Mouse (Mus musculus): ENCODE data around the gene Ing4. TPM values are rescaled to one million over a fixed set of nuclear protein-coding genes. Genes with fewer than 3 reads are reported as not detected.
A peak's percentile ranks its signal among the peaks of the same experiment; 100 is the strongest.

Gene Ing4
- total and polyA plus RNA-seq, 2 experiments from 2014 or later, result 78.3 to 97.6 TPM

- Histone ChIP-seq H3K36me3 (ENCODE audit: insufficient read depth, low read length) (no peaks in the 10 kb centered on the region), H3K4me1 (ENCODE audit: insufficient read depth, low read length) (no peaks in the 10 kb centered on the region), H3K4me2 (ENCODE audit: low read depth, low read length) (0 out of 2 replicates have a peak overlapping the region, but pooled peaks have one; percentile 6), H3K4me3 (ENCODE audit: low read length) (no peak overlapping the region), H3K9me3 (ENCODE audit: low read length) (no peaks in the 10 kb centered on the region), H3K27ac (peak overlapping the region; percentile 85), H3K9ac (replicated peaks; ENCODE audit: low read length) (no peak overlapping the region), H3K27me3 (ENCODE audit: insufficient read depth, low read length) (no peaks in the 10 kb centered on the region)
- no peak for TF ChIP-seq CTCF (IDR thresholded peaks at IDR 0.05; ENCODE audit: low read depth)
- DNase-seq (ENCODE audit: low spot score), result peak; percentile 90
- peak; percentile 87 for ATAC-seq
- WGBS, result 7% methylated on average over 2 of the region's 2 CpGs
These were observed 32.3 kb downstream of the Ing4 start for GRCm38 (mm10) chr6:125071896-125072279.

- H3K4me1 ChIP-seq (ENCODE audit: insufficient read depth, low read length), result no peaks in the 10 kb centered on the region
- H3K4me3 ChIP-seq (ENCODE audit: low read length), result no peak overlapping the region
- H3K36me3 ChIP-seq (ENCODE audit: insufficient read depth, low read length), result no peaks in the 10 kb centered on the region
- no peaks in the 10 kb centered on the region for H3K27me3 ChIP-seq (ENCODE audit: insufficient read depth, low read length)
- H3K27ac ChIP-seq, result no peak overlapping the region
- WGBS, result 71% methylated on average over 8 of the region's 8 CpGs
- H3K9me3 ChIP-seq (ENCODE audit: low read length), result no peaks in the 10 kb centered on the region
- no peak for TF ChIP-seq CTCF (IDR thresholded peaks at IDR 0.05; ENCODE audit: low read depth)
- DNase-seq (ENCODE audit: low spot score) (no peak), ATAC-seq (no peak)
- H3K9ac ChIP-seq (replicated peaks; ENCODE audit: low read length), result no peak overlapping the region
- no peak overlapping the region for H3K4me2 ChIP-seq (ENCODE audit: low read depth, low read length)
These were observed 34.3 kb downstream of the Ing4 start for GRCm38 (mm10) chr6:125073825-125074224.

- Histone ChIP-seq H3K9me3 (ENCODE audit: low read length) (no peaks in the 10 kb centered on the region), H3K27ac (peak overlapping the region; percentile 90), H3K9ac (replicated peaks; ENCODE audit: low read length) (peak overlapping the region; percentile 56), H3K36me3 (ENCODE audit: insufficient read depth, low read length) (no peaks in the 10 kb centered on the region), H3K4me2 (ENCODE audit: low read depth, low read length) (peak overlapping the region; percentile 68), H3K4me1 (ENCODE audit: insufficient read depth, low read length) (no peaks in the 10 kb centered on the region), H3K27me3 (ENCODE audit: insufficient read depth, low read length) (no peaks in the 10 kb centered on the region), H3K4me3 (ENCODE audit: low read length) (peak overlapping the region; percentile 35)
- TF ChIP-seq CTCF (IDR thresholded peaks at IDR 0.05; ENCODE audit: low read depth), result no peak
- ATAC-seq, result no peak
- 20% methylated on average over 25 of the region's 25 CpGs for WGBS
- no peak for DNase-seq (ENCODE audit: low spot score)
These were observed 41.8 kb downstream of the Ing4 start for GRCm38 (mm10) chr6:125081394-125081793.

GRCm38 (mm10) chr6:125081797-125082560 lies 42.4 kb downstream of the Ing4 start:
- Histone ChIP-seq H3K4me1 (ENCODE audit: insufficient read depth, low read length) (no peaks in the 10 kb centered on the region), H3K36me3 (ENCODE audit: insufficient read depth, low read length) (no peaks in the 10 kb centered on the region), H3K27ac (peak overlapping the region; percentile 90), H3K9ac (replicated peaks; ENCODE audit: low read length) (peak overlapping the region; percentile 56), H3K9me3 (ENCODE audit: low read length) (no peaks in the 10 kb centered on the region), H3K27me3 (ENCODE audit: insufficient read depth, low read length) (no peaks in the 10 kb centered on the region), H3K4me2 (ENCODE audit: low read depth, low read length) (peak overlapping the region; percentile 68), H3K4me3 (ENCODE audit: low read length) (peak overlapping the region; percentile 35)
- peak; percentile 97 for ATAC-seq
- TF ChIP-seq CTCF (IDR thresholded peaks at IDR 0.05; ENCODE audit: low read depth), result peak; percentile 98
- DNase-seq (ENCODE audit: low spot score), result peak; percentile 98
- WGBS, result 22% methylated on average over 45 of the region's 45 CpGs

- Histone ChIP-seq H3K36me3 (ENCODE audit: insufficient read depth, low read length) (no peaks in the 10 kb centered on the region), H3K27ac (no peak overlapping the region), H3K9ac (replicated peaks; ENCODE audit: low read length) (no peak overlapping the region), H3K9me3 (ENCODE audit: low read length) (no peaks in the 10 kb centered on the region), H3K27me3 (ENCODE audit: insufficient read depth, low read length) (no peaks in the 10 kb centered on the region), H3K4me3 (ENCODE audit: low read length) (no peak overlapping the region), H3K4me1 (ENCODE audit: insufficient read depth, low read length) (no peaks in the 10 kb centered on the region), H3K4me2 (ENCODE audit: low read depth, low read length) (no peak overlapping the region)
- ATAC-seq, result no peak
- TF ChIP-seq CTCF (IDR thresholded peaks at IDR 0.05; ENCODE audit: low read depth), result no peak
- WGBS, result 83% methylated on average over 7 of the region's 7 CpGs
- DNase-seq (ENCODE audit: low spot score), result no peak
These were observed 43.3 kb downstream of the Ing4 start for GRCm38 (mm10) chr6:125082801-125083386.

GRCm38 (mm10) chr6:125084424-125084823 lies 44.9 kb downstream of the Ing4 start:
- WGBS, result 4% methylated on average over 4 of the region's 4 CpGs
- TF ChIP-seq CTCF (IDR thresholded peaks at IDR 0.05; ENCODE audit: low read depth), result peak; percentile 96
- ATAC-seq (peak; percentile 8; the same call in 1 of the 2 replicates), DNase-seq (ENCODE audit: low spot score) (peak; percentile 86)
- peak overlapping the region; percentile 23; the same call in 1 of the 2 replicates for H3K27ac ChIP-seq
- H3K36me3 ChIP-seq (ENCODE audit: insufficient read depth, low read length), result no peaks in the 10 kb centered on the region
- no peak overlapping the region for H3K4me3 ChIP-seq (ENCODE audit: low read length)
- peaks cover 3% of the 10 kb centered on the region; the same call in 1 of the 2 replicates for H3K4me1 ChIP-seq (ENCODE audit: insufficient read depth, low read length)
- H3K27me3 ChIP-seq (ENCODE audit: insufficient read depth, low read length), result no peaks in the 10 kb centered on the region
- no peak overlapping the region for H3K4me2 ChIP-seq (ENCODE audit: low read depth, low read length)
- H3K9ac ChIP-seq (replicated peaks; ENCODE audit: low read length), result no peak overlapping the region
- no peaks in the 10 kb centered on the region for H3K9me3 ChIP-seq (ENCODE audit: low read length)

GRCm38 (mm10) chr6:125087937-125088336 lies 48.4 kb downstream of the Ing4 start:
- H3K9ac ChIP-seq (replicated peaks; ENCODE audit: low read length), result no peak overlapping the region
- 66% methylated on average over 3 of the region's 3 CpGs for WGBS
- H3K27ac ChIP-seq, result peak overlapping the region; percentile 86
- H3K36me3 ChIP-seq (ENCODE audit: insufficient read depth, low read length), result no peaks in the 10 kb centered on the region
- peaks cover 14% of the 10 kb centered on the region for H3K4me1 ChIP-seq (ENCODE audit: insufficient read depth, low read length)
- no peak overlapping the region for H3K4me3 ChIP-seq (ENCODE audit: low read length)
- H3K9me3 ChIP-seq (ENCODE audit: low read length), result no peaks in the 10 kb centered on the region
- DNase-seq (ENCODE audit: low spot score), result no peak
- no peak overlapping the region for H3K4me2 ChIP-seq (ENCODE audit: low read depth, low read length)
- no peaks in the 10 kb centered on the region for H3K27me3 ChIP-seq (ENCODE audit: insufficient read depth, low read length)
- ATAC-seq, result no peak
- no peak for TF ChIP-seq CTCF (IDR thresholded peaks at IDR 0.05; ENCODE audit: low read depth)

Data from hindbrain, postnatal 0 days (tissue).